Mouse (Mus musculus) thymus, adult 2 months (tissue): ENCODE results near the gene Glb1l3. TPM values are rescaled to one million over a fixed set of nuclear protein-coding genes. Genes with fewer than 3 reads are reported as not detected.
"Not testable (repeated sequence)": the region's sequence is repeated elsewhere in the genome, so short reads cannot be mapped to it uniquely, and the experiment has no call there.

Experiments used
- DNase-seq: peaks from one replicate; pipeline ENCODE4 v3.0.0; 2021
- H3K27ac ChIP-seq: fragments of 200-500 bp; 2 replicates; pipeline ENCODE4 v1.5.1; 2012; ENCODE audit warnings: low read length, control low read depth; ENCODE audit not compliant: control insufficient read depth, insufficient read depth
- H3K27me3 ChIP-seq: fragments of 200-500 bp; 2 replicates; pipeline ENCODE4 v1.6.1; 2012; ENCODE audit warnings: mild to moderate bottlenecking, low read length, moderate library complexity, mixed read lengths; ENCODE audit not compliant: control insufficient read depth, insufficient read depth
- H3K36me3 ChIP-seq: fragments of 200-500 bp; 2 replicates; pipeline ENCODE4 v1.6.1; 2012; ENCODE audit warnings: mild to moderate bottlenecking, low read length, moderate library complexity; ENCODE audit not compliant: control insufficient read depth, insufficient read depth
- H3K4me1 ChIP-seq: fragments of 200-500 bp; replicated peaks from 2 replicates; pipeline ENCODE4 v1.6.1; 2012; ENCODE audit warnings: low read length; ENCODE audit not compliant: control insufficient read depth, insufficient read depth
- H3K4me3 ChIP-seq: fragments of 200-500 bp; 2 replicates; pipeline ENCODE4 v1.5.1; 2012; ENCODE audit warnings: mild to moderate bottlenecking, low read length, control low read depth, moderate library complexity; ENCODE audit not compliant: control insufficient read depth, insufficient read depth
- CTCF ChIP-seq: fragments of 200-500 bp; IDR thresholded peaks from 2 replicates; pipeline ENCODE4 v1.5.1; 2012; ENCODE audit warnings: mild to moderate bottlenecking, control low read depth, low read length, moderate library complexity, borderline replicate concordance; ENCODE audit not compliant: control insufficient read depth, poor library complexity, insufficient read depth; ENCODE audit errors: extremely low read depth
- POLR2A ChIP-seq: fragments of 200-500 bp; IDR thresholded peaks from 2 replicates; pipeline ENCODE4 v1.6.1; 2012; ENCODE audit warnings: mild to moderate bottlenecking, low read length, control low read depth, moderate library complexity; ENCODE audit not compliant: control insufficient read depth, poor library complexity, insufficient read depth; ENCODE audit errors: extremely low read depth
- whole genome bisulfite sequencing: fragments of 180-500 bp; shearing (Covaris S2); methylation state at CpG from one replicate; pipeline ENCODE4 v1.1.7; 2018; 5-methylcytosine and 5-hydroxymethylcytosine counted together
- polyA plus RNA-seq: library from polyadenylated mRNA; depleted of rRNA; stranded (reverse); fragments of >200 nt; gene quantifications from 2 replicates; pipeline ENCODE4 v1.2.3, GENCODE M21; 2012; rRNA removed

Glb1l3 gene
- polyA plus RNA-seq: not detected in 2 replicates

GRCm38 (mm10) chr9:26860751-26861150 is at the start of gene Glb1l3:
Glb1l3 (minus strand) TSS chr9:26860890.
- no peak for DNase-seq
- no peak within 1 kb of the TSS for H3K27ac ChIP-seq
- TF ChIP-seq CTCF (no peak), POLR2A (no peak)

GRCm38 (mm10) chr9:26869856-26870255 is 9.2 kb upstream of the Glb1l3 start:
- H3K36me3 ChIP-seq, H3K4me1 ChIP-seq, H3K4me3 ChIP-seq, H3K27me3 ChIP-seq, DNase-seq, H3K27ac ChIP-seq: not testable (repeated sequence)
- WGBS: 84% methylated on average over 7 of the region's 7 CpGs

More at GRCm38 (mm10) chr9:26860751-26861150, at the start of gene Glb1l3:
- WGBS: 52% methylated on average over 5 of the region's 5 CpGs
- Histone ChIP-seq H3K4me1 (no peaks in the 10 kb centered on the region), H3K4me3 (no peak within 1 kb of the TSS), H3K36me3 (no peaks in the 10 kb centered on the region), H3K27me3 (no peaks in the 10 kb centered on the region)

- TF ChIP-seq POLR2A: no peak
- TF ChIP-seq CTCF: no peak
- Histone ChIP-seq H3K27me3 (no peaks in the 10 kb centered on the region), H3K4me1 (no peaks in the 10 kb centered on the region), H3K27ac (no peak overlapping the region), H3K36me3 (no peaks in the 10 kb centered on the region), H3K4me3 (no peak overlapping the region)
- DNase-seq: no peak
- 87% methylated on average over 3 of the region's 3 CpGs for WGBS
These were observed 29.6 kb downstream of the Glb1l3 start for GRCm38 (mm10) chr9:26831089-26831488.

GRCm38 (mm10) chr9:26819942-26820341 is 40.7 kb downstream of the Glb1l3 start:
- DNase-seq: no peak
- no peak overlapping the region for H3K4me3 ChIP-seq
- 96% methylated on average over 1 of the region's 1 CpGs for WGBS

GRCm38 (mm10) chr9:26808735-26809134 is 52.0 kb downstream of the Glb1l3 start:
- no peaks in the 10 kb centered on the region for H3K36me3 ChIP-seq
- no peak overlapping the region for H3K4me3 ChIP-seq
- TF ChIP-seq POLR2A (no peak), CTCF (no peak)
- H3K27me3 ChIP-seq: no peaks in the 10 kb centered on the region
- no peak overlapping the region for H3K27ac ChIP-seq
- 61% methylated on average over 2 of the region's 2 CpGs for WGBS
- H3K4me1 ChIP-seq: no peaks in the 10 kb centered on the region
- DNase-seq: no peak

More at GRCm38 (mm10) chr9:26819942-26820341, 40.7 kb downstream of the Glb1l3 start:
- no peaks in the 10 kb centered on the region for H3K36me3 ChIP-seq
- no peaks in the 10 kb centered on the region for H3K4me1 ChIP-seq
- H3K27ac ChIP-seq: no peak overlapping the region
- H3K27me3 ChIP-seq: no peaks in the 10 kb centered on the region
- TF ChIP-seq POLR2A (no peak), CTCF (no peak)

- WGBS: 14% methylated on average over 33 of the region's 33 CpGs
- H3K27me3 ChIP-seq: no peaks in the 10 kb centered on the region
- no peaks in the 10 kb centered on the region for H3K36me3 ChIP-seq
- peak; percentile 13 for DNase-seq
- no peak within 1 kb of the TSS for H3K4me3 ChIP-seq
- no peaks in the 10 kb centered on the region for H3K4me1 ChIP-seq
- H3K27ac ChIP-seq: no peak within 1 kb of the TSS
- TF ChIP-seq CTCF (no peak), POLR2A (no peak)
These were observed 54.6 kb downstream of the Glb1l3 start, which contains the start of gene Glb1l2 for GRCm38 (mm10) chr9:26805935-26806666. Glb1l2 (minus strand) TSS chr9:26806468.

GRCm38 (mm10) chr9:26804321-26804720 is 56.4 kb downstream of the Glb1l3 start:
- no peak overlapping the region for H3K27ac ChIP-seq
- TF ChIP-seq CTCF: no peak
- no peak for TF ChIP-seq POLR2A
- no peaks in the 10 kb centered on the region for H3K27me3 ChIP-seq
- H3K4me3 ChIP-seq: no peak overlapping the region
- no peaks in the 10 kb centered on the region for H3K4me1 ChIP-seq
- no peak for DNase-seq
- no peaks in the 10 kb centered on the region for H3K36me3 ChIP-seq
